Mouse (Mus musculus) midbrain, embryonic 11.5 days (tissue): ENCODE results near the gene Nfkbil1. TPM values are rescaled to one million over a fixed set of nuclear protein-coding genes. Genes with fewer than 3 reads are reported as not detected.

ENCODE experiments used
- ATAC-seq: fragments of 200-750 bp; cut with Nextera tagmentation; 2 replicates; pipeline ENCODE4 v1.8.0; 2017; ENCODE audit warnings: moderate TSS enrichment, moderate library complexity; ENCODE audit not compliant: low FRiP score
- DNase-seq: peaks from one replicate; pipeline ENCODE4 v3.0.0; 2015; ENCODE audit warnings: low spot score; ENCODE audit errors: missing footprints
- H3K27ac ChIP-seq: fragments of 300-500 bp; sonication (generic); 2 replicates; pipeline ENCODE4 v1.5.1; 2014; ENCODE audit warnings: low read depth, low read length
- H3K27me3 ChIP-seq: fragments of 300-500 bp; sonication (generic); 2 replicates; pipeline ENCODE4 v1.6.1; 2014; ENCODE audit warnings: mild to moderate bottlenecking, low read length, moderate library complexity, mixed read lengths; ENCODE audit not compliant: control insufficient read depth, insufficient read depth
- H3K36me3 ChIP-seq: fragments of 300-500 bp; sonication (generic); 2 replicates; pipeline ENCODE4 v1.6.1; 2014; ENCODE audit warnings: mild to moderate bottlenecking, low read length, moderate library complexity, mixed read lengths; ENCODE audit not compliant: control insufficient read depth, insufficient read depth
- H3K4me1 ChIP-seq: fragments of 300-500 bp; sonication (generic); 2 replicates; pipeline ENCODE4 v1.6.1; 2014; ENCODE audit warnings: low read length; ENCODE audit not compliant: control insufficient read depth, insufficient read depth
- H3K4me2 ChIP-seq: fragments of 300-500 bp; sonication (generic); 2 replicates; pipeline ENCODE4 v1.6.1; 2014; ENCODE audit warnings: mild to moderate bottlenecking, moderate library complexity
- H3K4me3 ChIP-seq: fragments of 300-500 bp; sonication (generic); 2 replicates; pipeline ENCODE4 v1.5.1; 2014; ENCODE audit warnings: low read depth, low read length
- H3K9ac ChIP-seq: fragments of 300-500 bp; sonication (generic); 2 replicates; pipeline ENCODE4 v1.6.1; 2014; ENCODE audit warnings: low read length
- H3K9me3 ChIP-seq: fragments of 300-500 bp; sonication (generic); 2 replicates; pipeline ENCODE4 v1.6.1; 2016; ENCODE audit warnings: low read length; ENCODE audit not compliant: control insufficient read depth
- WGBS: fragments of 180-500 bp; shearing (Covaris S2); extraction: QIAGEN DNeasy Blood & Tissue Kit; methylation state at CpG from one replicate; pipeline ENCODE4 v1.1.7; 2014; 5-methylcytosine and 5-hydroxymethylcytosine counted together
- polyA plus RNA-seq: library from polyadenylated mRNA; unstranded; fragments of >200 nt; fragmentation: Nextera tagmentation; extraction: Ambion mirVana; gene quantifications from 2 replicates; pipeline ENCODE4 v1.2.1, GENCODE M21; 2014

The Nfkbil1 gene
- polyA plus RNA-seq, 1 experiment from 2014 or later, result 4.4 TPM

DNA sequence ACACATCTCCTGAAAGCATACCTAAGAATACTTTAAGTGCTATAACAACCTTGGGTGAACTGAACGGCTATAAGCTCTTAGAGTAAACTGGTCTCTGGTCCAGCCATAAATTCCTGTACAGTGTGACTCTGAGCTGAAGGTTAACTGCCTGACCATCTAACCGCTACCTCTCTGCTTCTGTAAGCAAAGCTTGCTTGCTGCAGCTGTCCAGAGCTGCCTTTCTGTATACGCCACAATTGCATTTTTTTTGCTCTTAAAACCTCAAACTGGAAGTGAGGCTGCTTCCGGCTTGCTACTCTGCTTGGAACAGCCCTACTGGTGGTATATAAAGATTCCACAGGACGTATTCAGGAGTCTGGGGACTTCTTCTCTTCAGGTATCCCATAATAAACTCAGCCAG is 2.9 kb downstream of the Nfkbil1 start:
- Histone ChIP-seq H3K9me3 (no peaks in the 10 kb centered on the region), H3K9ac (no peak overlapping the region), H3K4me1 (peaks cover 9% of the 10 kb centered on the region; the same call in 1 of the 2 replicates), H3K36me3 (peaks cover 6% of the 10 kb centered on the region), H3K4me3 (no peak overlapping the region), H3K27ac (no peak overlapping the region), H3K27me3 (no peaks in the 10 kb centered on the region), H3K4me2 (no peak overlapping the region)
- 92% methylated on average over 5 of the region's 5 CpGs for whole genome bisulfite sequencing
- no peak for ATAC-seq
- DNase-seq, result no peak

DNA sequence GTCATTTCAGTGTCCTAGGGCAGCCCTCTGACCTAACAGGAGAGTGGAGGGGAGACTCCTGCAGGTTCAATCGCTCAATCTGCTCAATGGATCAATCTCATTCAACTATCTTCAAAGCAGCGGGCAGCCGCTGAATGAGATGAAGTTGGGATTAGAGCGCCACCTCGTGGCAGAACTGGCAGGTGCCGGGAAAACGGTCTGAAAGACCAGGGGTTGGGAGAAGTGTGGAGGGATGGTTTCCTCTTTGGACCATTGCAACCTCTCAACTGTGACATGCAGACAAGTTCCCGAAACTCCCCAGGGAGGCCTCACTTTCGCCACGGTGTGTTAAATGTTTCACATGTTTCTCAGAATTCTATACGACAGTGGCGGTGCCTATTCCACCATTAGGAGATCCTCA is 3.5 kb downstream of the Nfkbil1 start:
- Histone ChIP-seq H3K27me3 (no peaks in the 10 kb centered on the region), H3K4me2 (no peak overlapping the region), H3K4me3 (no peak overlapping the region), H3K9me3 (no peaks in the 10 kb centered on the region), H3K27ac (no peak overlapping the region), H3K4me1 (peaks cover 9% of the 10 kb centered on the region; the same call in 1 of the 2 replicates), H3K36me3 (peaks cover 6% of the 10 kb centered on the region), H3K9ac (no peak overlapping the region)
- DNase-seq (peak; percentile 99), ATAC-seq (no peak)
- WGBS, result 13% methylated on average over 12 of the region's 12 CpGs

DNA sequence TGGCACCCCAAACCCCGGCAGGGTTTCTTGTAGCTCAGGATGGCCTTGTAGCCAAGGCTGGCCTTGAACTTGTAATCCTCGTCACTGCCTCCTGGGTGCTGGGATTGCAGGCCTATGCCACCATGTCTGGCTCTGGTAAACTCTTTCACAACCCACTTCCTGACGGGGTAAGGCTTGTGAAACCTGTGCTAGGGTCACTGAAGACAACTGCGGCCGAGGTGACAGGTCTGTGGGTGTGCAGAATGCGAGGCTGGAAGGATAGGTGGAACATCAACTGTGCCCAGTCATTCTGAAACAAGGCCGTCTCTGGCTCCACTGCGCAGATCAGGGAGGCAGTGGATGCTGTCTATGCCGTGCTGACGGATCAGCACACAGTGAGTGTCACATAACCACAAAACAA is 4.6 kb downstream of the Nfkbil1 start:
- Histone ChIP-seq H3K27ac (no peak overlapping the region), H3K9ac (no peak overlapping the region), H3K4me2 (no peak overlapping the region), H3K36me3 (peaks cover 6% of the 10 kb centered on the region), H3K4me1 (peaks cover 5% of the 10 kb centered on the region; the same call in 1 of the 2 replicates), H3K4me3 (no peak overlapping the region), H3K27me3 (no peaks in the 10 kb centered on the region), H3K9me3 (no peaks in the 10 kb centered on the region)
- WGBS, result 91% methylated on average over 10 of the region's 10 CpGs
- DNase-seq (no peak), ATAC-seq (no peak)

DNA sequence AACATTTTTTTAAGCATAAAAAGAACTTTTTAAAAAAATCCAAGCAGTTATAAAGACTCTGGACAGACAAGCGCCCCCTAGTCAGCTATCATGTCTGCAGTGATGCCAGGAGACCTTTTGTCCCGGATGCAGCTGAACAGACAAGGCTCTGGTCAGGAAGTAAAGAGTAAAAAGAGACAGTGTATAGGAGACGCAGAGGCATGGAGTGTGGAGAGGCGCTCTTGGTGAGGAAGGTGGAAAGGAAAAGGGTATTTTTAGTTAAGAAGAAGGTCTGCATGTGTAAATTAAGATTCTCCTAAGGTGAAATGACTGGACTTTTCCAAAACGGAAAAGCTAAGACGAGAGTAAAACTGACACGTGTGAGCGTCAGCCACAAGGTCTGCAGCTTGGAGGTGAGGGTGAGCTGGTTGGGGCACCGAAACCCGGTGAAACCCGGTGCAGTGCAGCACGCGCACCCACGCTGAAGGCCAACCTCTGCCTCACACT is 9.0 kb downstream of the Nfkbil1 start:
- 86% methylated on average over 14 of the region's 14 CpGs for WGBS
- ATAC-seq (no peak), DNase-seq (no peak)

DNA sequence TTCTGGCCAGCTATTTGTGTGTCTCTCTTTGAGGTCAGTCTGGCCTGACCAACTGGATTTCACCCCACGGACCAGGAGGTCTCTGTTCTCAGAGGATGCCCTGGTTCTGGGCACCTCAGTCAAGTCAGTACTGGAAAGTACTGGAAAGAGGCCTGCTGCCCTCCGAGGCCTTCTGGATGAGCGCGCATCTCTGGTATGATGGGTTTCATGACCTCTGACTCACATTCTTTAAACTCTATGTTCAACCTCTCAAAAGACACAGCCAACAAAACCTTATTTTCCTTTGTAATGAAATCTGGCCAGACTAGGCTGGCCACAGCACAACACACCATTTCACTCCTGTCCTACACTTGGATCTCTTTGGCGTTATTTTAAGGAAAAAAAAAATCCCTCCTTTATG is 10.1 kb downstream of the Nfkbil1 start:
- 92% methylated on average over 5 of the region's 5 CpGs for WGBS
- Histone ChIP-seq H3K4me3 (no peak overlapping the region), H3K4me1 (no peaks in the 10 kb centered on the region), H3K4me2 (no peak overlapping the region), H3K36me3 (peaks cover 4% of the 10 kb centered on the region), H3K9ac (no peak overlapping the region), H3K9me3 (no peaks in the 10 kb centered on the region), H3K27ac (no peak overlapping the region), H3K27me3 (no peaks in the 10 kb centered on the region)
- DNase-seq (no peak), ATAC-seq (no peak)

More for the DNA sequence above, 9.0 kb downstream of the Nfkbil1 start:
- Histone ChIP-seq H3K36me3 (peaks cover 11% of the 10 kb centered on the region), H3K4me1 (no peaks in the 10 kb centered on the region), H3K9me3 (no peaks in the 10 kb centered on the region), H3K4me2 (no peak overlapping the region), H3K9ac (no peak overlapping the region), H3K4me3 (no peak overlapping the region), H3K27me3 (no peaks in the 10 kb centered on the region), H3K27ac (no peak overlapping the region)

DNA sequence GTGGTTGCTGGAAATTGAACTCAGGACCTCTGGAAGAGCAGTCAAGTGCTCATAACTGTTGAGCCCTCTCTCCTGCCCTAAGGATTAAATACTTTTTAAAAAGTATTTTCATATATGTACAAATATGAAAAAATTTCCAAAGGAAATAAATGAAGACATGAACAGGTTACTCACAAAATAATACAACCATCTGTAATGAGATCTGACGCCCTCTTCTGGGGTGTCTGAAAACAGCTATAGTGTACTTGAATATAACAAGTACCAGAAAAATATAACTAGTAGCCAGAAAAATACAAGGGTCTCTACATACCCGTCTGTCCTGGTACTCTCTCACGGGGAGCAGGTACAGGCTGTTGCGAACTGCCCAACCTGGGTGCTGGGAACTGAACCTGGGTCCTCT is 11.0 kb downstream of the Nfkbil1 start:
- Histone ChIP-seq H3K9ac (no peak overlapping the region), H3K36me3 (peaks cover 4% of the 10 kb centered on the region), H3K4me2 (no peak overlapping the region), H3K27me3 (no peaks in the 10 kb centered on the region), H3K9me3 (no peaks in the 10 kb centered on the region), H3K27ac (no peak overlapping the region), H3K4me3 (no peak overlapping the region), H3K4me1 (no peaks in the 10 kb centered on the region)
- 94% methylated on average over 4 of the region's 4 CpGs for WGBS
- DNase-seq (no peak), ATAC-seq (no peak)

DNA sequence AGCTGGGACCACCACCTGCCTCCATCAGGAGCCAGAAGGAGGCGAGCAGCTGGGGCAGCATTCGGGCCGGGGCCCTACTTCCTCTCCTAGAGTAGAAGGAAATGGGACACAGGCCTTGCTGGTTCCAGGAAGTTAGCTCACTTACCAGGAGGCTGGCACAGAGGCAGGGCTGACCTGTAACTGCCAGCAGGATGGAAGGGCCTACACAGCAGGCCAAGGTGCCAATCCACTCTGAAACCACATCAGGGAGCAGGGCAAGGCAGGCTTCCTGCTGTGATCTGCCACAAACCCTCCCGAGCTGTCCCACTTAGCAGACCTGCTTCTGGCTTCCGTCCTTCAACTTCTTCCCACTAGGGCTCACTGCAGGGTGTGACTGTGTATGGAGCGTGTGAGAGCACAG is 13.3 kb downstream of the Nfkbil1 start:
- no peak overlapping the region for H3K4me2 ChIP-seq
- DNase-seq, result no peak
- no peak overlapping the region for H3K9ac ChIP-seq
- peaks cover 7% of the 10 kb centered on the region for H3K36me3 ChIP-seq
- H3K9me3 ChIP-seq, result no peaks in the 10 kb centered on the region
- H3K4me1 ChIP-seq, result no peaks in the 10 kb centered on the region
- H3K4me3 ChIP-seq, result no peak overlapping the region
- no peaks in the 10 kb centered on the region for H3K27me3 ChIP-seq
- 80% methylated on average over 6 of the region's 6 CpGs for WGBS
- ATAC-seq, result no peak
- H3K27ac ChIP-seq, result no peak overlapping the region

DNA sequence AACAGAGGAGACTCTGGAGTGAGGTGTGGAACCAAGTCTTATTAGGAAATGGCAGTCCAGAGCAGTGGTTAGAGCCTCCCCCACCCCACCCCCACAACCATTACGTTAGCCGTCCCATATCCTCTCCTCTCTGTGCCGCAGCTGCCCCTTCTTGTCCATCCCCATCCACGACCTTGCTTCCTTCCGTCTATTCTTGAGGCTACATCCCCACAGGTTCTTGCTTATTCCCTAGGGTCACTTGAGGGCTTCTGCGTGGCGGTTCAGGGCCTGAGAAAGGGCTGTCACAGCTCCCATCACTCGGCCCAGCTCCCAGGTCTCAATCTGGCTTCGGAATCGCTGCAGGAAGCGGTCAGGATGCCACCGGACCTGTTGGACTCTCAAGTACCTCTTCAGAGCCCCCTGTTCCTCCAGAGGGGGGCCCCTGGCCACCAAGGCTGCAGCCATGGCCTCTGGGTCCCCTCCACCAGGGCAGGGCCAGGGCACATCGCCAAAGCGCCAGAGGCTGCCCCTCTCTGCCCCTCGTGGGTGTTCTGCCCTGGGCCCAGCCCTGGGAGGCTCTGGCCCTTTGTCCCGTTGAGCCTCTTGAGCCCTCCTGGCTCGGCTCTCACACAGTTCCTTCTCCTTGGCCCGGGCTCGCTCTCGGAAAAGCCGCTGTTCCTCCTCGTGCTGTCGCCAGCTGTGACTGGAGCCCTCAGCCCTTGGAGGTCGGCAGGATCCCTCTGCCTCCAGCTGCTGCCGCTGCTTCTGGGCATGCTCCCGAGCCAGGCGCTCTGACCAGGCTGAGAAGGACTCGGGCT is 15.2 kb downstream of the Nfkbil1 start, which contains the start of gene Gm16181:
TSS of gene Gm16181 (plus strand) at position 679 of the 797 bp plus-strand sequence.
- DNase-seq (no peak), ATAC-seq (no peak)
- H3K4me3 ChIP-seq, result no peak within 1 kb of the TSS
- peaks cover 7% of the 10 kb centered on the region for H3K36me3 ChIP-seq
- no peaks in the 10 kb centered on the region for H3K27me3 ChIP-seq
- H3K9me3 ChIP-seq, result no peaks in the 10 kb centered on the region
- H3K4me1 ChIP-seq, result no peaks in the 10 kb centered on the region
- no peak within 1 kb of the TSS for H3K9ac ChIP-seq
- no peak within 1 kb of the TSS for H3K27ac ChIP-seq
- 89% methylated on average over 28 of the region's 28 CpGs for WGBS
- no peak within 1 kb of the TSS for H3K4me2 ChIP-seq

DNA sequence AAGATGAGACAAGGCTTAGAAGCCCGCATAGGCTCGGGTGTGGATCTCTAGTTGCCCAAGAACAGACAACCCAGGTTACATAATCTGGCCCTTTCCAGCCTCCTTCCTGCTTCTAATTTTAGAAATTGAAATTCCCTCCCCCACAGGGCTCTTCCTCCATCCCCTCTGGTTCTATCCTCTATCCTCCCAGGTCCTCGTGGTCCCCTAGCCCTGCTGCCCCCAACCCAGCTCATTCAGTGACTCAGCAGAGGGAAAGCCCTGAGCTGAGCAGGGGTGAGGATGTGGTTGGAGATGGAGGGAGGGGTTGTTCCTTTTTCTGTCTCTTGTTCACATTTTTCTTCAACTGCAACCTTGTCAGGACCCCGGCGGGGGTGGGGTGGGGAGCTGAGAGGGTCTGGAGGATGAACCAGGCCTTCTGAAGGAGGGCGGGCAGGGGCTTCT is 16.0 kb downstream of the Nfkbil1 start:
- Histone ChIP-seq H3K9ac (no peak overlapping the region), H3K4me3 (no peak overlapping the region), H3K27ac (no peak overlapping the region), H3K4me2 (no peak overlapping the region), H3K9me3 (no peaks in the 10 kb centered on the region), H3K4me1 (no peaks in the 10 kb centered on the region), H3K36me3 (peaks cover 2% of the 10 kb centered on the region), H3K27me3 (no peaks in the 10 kb centered on the region)
- DNase-seq (no peak), ATAC-seq (no peak)
- 91% methylated on average over 6 of the region's 6 CpGs for WGBS
